Mouse (Mus musculus) bone marrow, adult 2 months (tissue): ENCODE measurements around the gene Eef1akmt3.

Experiments used
- CTCF ChIP-seq: fragments of 200-500 bp; IDR thresholded peaks from 2 replicates; pipeline ENCODE4 v1.5.1; 2011; ENCODE audit warnings: low read length, control low read depth; ENCODE audit not compliant: control insufficient read depth, insufficient read depth
- POLR2A ChIP-seq: fragments of 200-500 bp; IDR thresholded peaks from 2 replicates; pipeline ENCODE4 v1.6.1; 2011; ENCODE audit warnings: low read depth, mild to moderate bottlenecking, control low read depth, low read length, borderline replicate concordance; ENCODE audit not compliant: control insufficient read depth

DNA sequence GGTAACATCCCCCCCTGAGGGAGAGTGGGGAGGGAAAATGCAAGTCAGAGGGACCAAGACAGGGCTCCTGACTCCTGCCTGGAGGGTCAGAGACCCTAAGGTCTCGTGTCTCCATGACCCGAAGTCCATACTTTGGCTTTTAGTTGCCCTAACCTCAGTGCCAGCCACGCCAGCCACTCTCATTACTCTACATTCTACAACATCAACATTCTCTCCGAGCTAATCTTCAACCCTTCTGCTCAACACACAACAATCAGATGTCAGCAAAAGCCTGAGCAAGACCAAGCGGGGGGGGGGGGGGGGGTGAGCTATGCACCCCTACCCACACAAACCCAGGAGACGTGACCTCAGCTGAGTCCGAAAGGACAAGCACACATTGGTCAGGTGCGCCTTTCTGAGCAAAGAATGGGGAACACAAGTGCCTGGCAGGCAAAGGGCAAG lies 8.0 kb downstream of the Eef1akmt3 start:
- TF ChIP-seq CTCF (no peak), POLR2A (no peak)
